Mouse (Mus musculus) cerebellum, adult 18-20 months (tissue): ENCODE data around the gene Serpinb9g.
"Not testable (repeated sequence)": the region's sequence is repeated elsewhere in the genome, so short reads cannot be mapped to it uniquely, and the experiment has no call there.

Experiments
- DNase-seq, 2 experiments: peaks; one replicate each; pipeline ENCODE4 v3.0.0; 2021

Gene Serpinb9g

GRCm38 (mm10) chr13:33484490-33484889 lies at the start of gene Serpinb9g:
Serpinb9g (plus strand) TSS chr13:33484790.
- not testable (repeated sequence) for DNase-seq

GRCm38 (mm10) chr13:33483872-33484271 lies 718 bp upstream of the Serpinb9g start:
- not testable (repeated sequence) for DNase-seq

- DNase-seq: no peak
Measured at GRCm38 (mm10) chr13:33524629-33525028, 40.0 kb downstream of the Serpinb9g start.

- DNase-seq: no peak
Measured at GRCm38 (mm10) chr13:33532814-33533213, 48.2 kb downstream of the Serpinb9g start.
